Mouse (Mus musculus): Measurements from ENCODE around the gene Gm3417. TPM values are rescaled to one million over a fixed set of nuclear protein-coding genes. Genes with fewer than 3 reads are reported as not detected.
A peak's percentile ranks its signal among the peaks of the same experiment; 100 is the strongest.
"Not testable (repeated sequence)": the region's sequence is repeated elsewhere in the genome, so short reads cannot be mapped to it uniquely, and the experiment has no call there.

Gm3417 gene
- 0.30 TPM in 1 of 2 replicates, not detected in the other for polyA plus RNA-seq (2015; fragmentation: Nextera tagmentation; extraction: Ambion mirVana)

DNA sequence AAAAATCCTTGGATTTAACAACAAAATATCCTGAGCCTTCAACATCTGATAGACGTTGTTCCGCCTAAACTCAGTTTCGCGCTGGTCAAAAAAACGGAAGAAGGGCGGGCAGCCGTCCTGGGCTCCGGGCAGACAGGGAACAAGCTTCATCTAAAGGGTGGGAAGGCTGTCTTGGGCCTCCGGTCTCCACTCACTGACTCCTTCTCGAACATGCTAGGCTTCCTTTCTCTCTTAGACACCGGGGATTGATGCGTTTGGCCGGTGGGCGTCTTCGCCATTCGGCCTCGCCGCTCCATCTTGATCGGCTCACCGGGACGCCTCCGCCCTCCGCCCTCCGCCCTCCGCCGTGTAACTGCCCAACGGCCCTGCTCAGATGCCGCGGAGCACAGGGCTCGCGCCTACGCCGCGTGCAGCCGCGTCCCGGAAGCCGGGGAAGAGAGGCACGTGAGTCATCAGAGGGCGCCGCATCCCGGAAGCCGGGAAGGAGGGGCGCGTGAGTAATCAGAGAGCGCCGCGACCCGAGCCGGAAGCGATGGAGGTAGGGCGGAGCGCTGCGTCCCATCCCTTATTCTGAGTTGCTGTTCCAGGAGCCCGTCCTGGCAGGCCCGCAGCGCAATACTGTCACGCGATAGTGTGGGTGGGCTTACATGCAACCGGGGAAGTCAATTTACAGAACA is at the start of gene Gm3417, which contains the start of gene 9030025P20Rik:
Gene Gm3417, minus strand, starts transcription at position 429 of the 677 bp plus-strand sequence.
Gene 9030025P20Rik, plus strand, starts transcription at position 107 of the 677 bp plus-strand sequence.
- H3K27ac ChIP-seq (ENCODE audit: low read length); H3K9ac ChIP-seq (ENCODE audit: low read length); H3K4me1 ChIP-seq (ENCODE audit: control insufficient read depth, insufficient read depth, low read length); H3K36me3 ChIP-seq (ENCODE audit: control insufficient read depth, insufficient read depth, low read length); H3K9me3 ChIP-seq (replicated peaks; ENCODE audit: control insufficient read depth, low read length); H3K4me3 ChIP-seq (replicated peaks; ENCODE audit: low read length); H3K27me3 ChIP-seq (ENCODE audit: control insufficient read depth, insufficient read depth, low read length): not testable (repeated sequence)
- peak within 1 kb of the TSS; percentile 31; the same call in 1 of the 2 replicates for H3K4me2 ChIP-seq (ENCODE audit: low read depth, low read length)
- peak; percentile 99 for ATAC-seq (ENCODE audit: insufficient read depth, low FRiP score)
- no CpG with 5 or more reads among the region's 60 CpGs for WGBS

- no CpG with 5 or more reads among the region's 6 CpGs for WGBS
These were observed 46.9 kb upstream of the Gm3417 start for GRCm38 (mm10) chr17:15025513-15025912.

GRCm38 (mm10) chr17:15024502-15025193 is 46.1 kb upstream of the Gm3417 start:
- not testable (repeated sequence) for H3K4me2 ChIP-seq (ENCODE audit: low read depth, low read length); H3K9ac ChIP-seq (ENCODE audit: low read length); H3K36me3 ChIP-seq (ENCODE audit: control insufficient read depth, insufficient read depth, low read length); H3K9me3 ChIP-seq (replicated peaks; ENCODE audit: control insufficient read depth, low read length); H3K4me1 ChIP-seq (ENCODE audit: control insufficient read depth, insufficient read depth, low read length); H3K27ac ChIP-seq (ENCODE audit: low read length); H3K4me3 ChIP-seq (replicated peaks; ENCODE audit: low read length); H3K27me3 ChIP-seq (ENCODE audit: control insufficient read depth, insufficient read depth, low read length)
- no CpG with 5 or more reads among the region's 48 CpGs for WGBS
- ATAC-seq (ENCODE audit: insufficient read depth, low FRiP score), result peak; percentile 85

More at GRCm38 (mm10) chr17:15025513-15025912, 46.9 kb upstream of the Gm3417 start:
- not testable (repeated sequence) for H3K9me3 ChIP-seq (replicated peaks; ENCODE audit: control insufficient read depth, low read length); H3K36me3 ChIP-seq (ENCODE audit: control insufficient read depth, insufficient read depth, low read length); H3K27me3 ChIP-seq (ENCODE audit: control insufficient read depth, insufficient read depth, low read length); H3K4me1 ChIP-seq (ENCODE audit: control insufficient read depth, insufficient read depth, low read length); H3K4me3 ChIP-seq (replicated peaks; ENCODE audit: low read length); H3K4me2 ChIP-seq (ENCODE audit: low read depth, low read length); ATAC-seq (ENCODE audit: insufficient read depth, low FRiP score); H3K9ac ChIP-seq (ENCODE audit: low read length); H3K27ac ChIP-seq (ENCODE audit: low read length)

DNA sequence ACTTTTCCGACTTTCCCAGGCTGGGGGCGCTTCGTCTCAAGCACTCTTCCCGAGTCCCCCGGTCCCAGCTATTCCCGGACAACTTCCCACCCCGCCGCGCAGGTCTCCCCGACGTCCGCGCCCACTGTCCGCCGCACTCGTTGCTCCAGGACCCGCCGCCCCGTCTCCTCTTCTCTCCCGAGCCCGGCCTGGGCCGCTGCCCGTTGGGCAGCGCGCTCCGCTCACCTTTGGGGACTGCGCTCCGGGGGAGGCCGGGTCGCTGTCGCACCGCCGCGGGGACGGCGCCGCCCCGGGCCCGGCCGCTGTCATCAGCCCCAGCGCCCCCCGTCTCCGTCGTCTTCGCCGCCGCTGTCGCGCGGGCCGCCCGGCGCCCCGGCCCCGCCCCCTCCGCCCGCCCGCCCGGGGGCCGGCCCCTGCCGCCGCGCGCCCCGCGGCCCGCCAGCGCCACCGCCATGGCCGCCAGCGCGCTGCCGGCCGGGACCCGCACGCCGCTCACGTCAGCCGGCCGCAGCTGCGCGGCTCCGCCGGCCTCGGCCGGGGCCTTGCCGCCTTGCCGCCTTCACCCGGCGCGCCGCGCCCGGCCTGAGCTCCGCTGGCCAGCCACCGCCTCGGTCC is 45.4 kb upstream of the Gm3417 start:
- not testable (repeated sequence) for H3K27me3 ChIP-seq (ENCODE audit: control insufficient read depth, insufficient read depth, low read length); H3K36me3 ChIP-seq (ENCODE audit: control insufficient read depth, insufficient read depth, low read length); H3K27ac ChIP-seq (ENCODE audit: low read length); H3K4me3 ChIP-seq (replicated peaks; ENCODE audit: low read length); H3K4me2 ChIP-seq (ENCODE audit: low read depth, low read length); H3K9ac ChIP-seq (ENCODE audit: low read length); H3K9me3 ChIP-seq (replicated peaks; ENCODE audit: control insufficient read depth, low read length); H3K4me1 ChIP-seq (ENCODE audit: control insufficient read depth, insufficient read depth, low read length)
- WGBS, result no CpG with 5 or more reads among the region's 97 CpGs
- ATAC-seq (ENCODE audit: insufficient read depth, low FRiP score), result peak; percentile 85

DNA sequence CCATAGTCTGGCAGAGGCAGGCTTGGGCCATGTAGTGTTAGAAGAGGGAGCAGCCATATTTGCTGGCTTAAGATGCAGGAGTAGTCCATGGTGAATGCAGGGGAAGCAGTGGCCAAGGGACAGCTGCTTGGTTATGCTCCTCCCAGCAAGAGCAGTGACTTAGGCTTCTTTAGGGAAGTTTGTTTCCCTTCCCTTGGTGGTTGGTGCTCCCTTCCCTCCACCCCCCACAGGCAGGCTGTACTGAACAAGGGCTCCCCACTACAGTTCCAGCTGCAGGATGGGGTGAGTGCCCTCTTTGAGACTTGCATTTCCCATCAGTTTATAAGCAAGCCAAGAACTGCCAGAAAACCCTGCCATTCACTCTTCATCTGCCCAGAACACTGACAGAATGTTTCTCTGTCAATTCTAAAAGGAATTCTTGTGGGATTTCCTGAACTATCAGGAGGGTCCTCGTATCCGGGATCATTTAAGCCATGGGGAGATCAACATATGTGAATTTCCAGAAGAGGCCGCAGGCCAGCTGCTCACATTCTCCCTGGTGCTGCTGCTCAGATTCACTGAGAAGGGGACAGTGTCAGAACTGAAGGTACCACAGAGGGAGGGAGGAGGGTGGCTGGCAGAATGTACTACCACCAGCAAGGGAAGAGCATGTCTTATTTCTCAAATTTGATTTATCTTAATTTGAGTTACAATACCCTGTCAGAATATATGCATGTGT is 43.1 kb upstream of the Gm3417 start:
- not testable (repeated sequence) for H3K9ac ChIP-seq (ENCODE audit: low read length); H3K9me3 ChIP-seq (replicated peaks; ENCODE audit: control insufficient read depth, low read length); H3K4me3 ChIP-seq (replicated peaks; ENCODE audit: low read length); H3K27me3 ChIP-seq (ENCODE audit: control insufficient read depth, insufficient read depth, low read length); ATAC-seq (ENCODE audit: insufficient read depth, low FRiP score); H3K4me1 ChIP-seq (ENCODE audit: control insufficient read depth, insufficient read depth, low read length); H3K27ac ChIP-seq (ENCODE audit: low read length); H3K36me3 ChIP-seq (ENCODE audit: control insufficient read depth, insufficient read depth, low read length)
- WGBS, result 83% methylated on average over 3 of the region's 3 CpGs
- 0 out of 2 replicates have a peak overlapping the region, but pooled peaks have one; percentile 19 for H3K4me2 ChIP-seq (ENCODE audit: low read depth, low read length)

DNA sequence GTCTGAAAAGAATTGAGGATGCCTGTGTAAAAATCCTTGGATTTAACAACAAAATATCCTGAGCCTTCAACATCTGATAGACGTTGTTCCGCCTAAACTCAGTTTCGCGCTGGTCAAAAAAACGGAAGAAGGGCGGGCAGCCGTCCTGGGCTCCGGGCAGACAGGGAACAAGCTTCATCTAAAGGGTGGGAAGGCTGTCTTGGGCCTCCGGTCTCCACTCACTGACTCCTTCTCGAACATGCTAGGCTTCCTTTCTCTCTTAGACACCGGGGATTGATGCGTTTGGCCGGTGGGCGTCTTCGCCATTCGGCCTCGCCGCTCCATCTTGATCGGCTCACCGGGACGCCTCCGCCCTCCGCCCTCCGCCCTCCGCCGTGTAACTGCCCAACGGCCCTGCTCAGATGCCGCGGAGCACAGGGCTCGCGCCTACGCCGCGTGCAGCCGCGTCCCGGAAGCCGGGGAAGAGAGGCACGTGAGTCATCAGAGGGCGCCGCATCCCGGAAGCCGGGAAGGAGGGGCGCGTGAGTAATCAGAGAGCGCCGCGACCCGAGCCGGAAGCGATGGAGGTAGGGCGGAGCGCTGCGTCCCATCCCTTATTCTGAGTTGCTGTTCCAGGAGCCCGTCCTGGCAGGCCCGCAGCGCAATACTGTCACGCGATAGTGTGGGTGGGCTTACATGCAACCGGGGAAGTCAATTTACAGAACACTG is 31.3 kb upstream of the Gm3417 start, which contains the start of gene Gm3435:
Gene Gm3435, plus strand, starts transcription at position 471 of the 708 bp plus-strand sequence.
- H3K4me3 ChIP-seq (replicated peaks; ENCODE audit: low read length); H3K27ac ChIP-seq (ENCODE audit: low read length); H3K9ac ChIP-seq (ENCODE audit: low read length); H3K4me1 ChIP-seq (ENCODE audit: control insufficient read depth, insufficient read depth, low read length); H3K27me3 ChIP-seq (ENCODE audit: control insufficient read depth, insufficient read depth, low read length); H3K9me3 ChIP-seq (replicated peaks; ENCODE audit: control insufficient read depth, low read length); H3K36me3 ChIP-seq (ENCODE audit: control insufficient read depth, insufficient read depth, low read length); H3K4me2 ChIP-seq (ENCODE audit: low read depth, low read length): not testable (repeated sequence)
- no CpG with 5 or more reads among the region's 60 CpGs for WGBS
- ATAC-seq (ENCODE audit: insufficient read depth, low FRiP score), result peak; percentile 99

GRCm38 (mm10) chr17:15009088-15009487 is 30.5 kb upstream of the Gm3417 start:
- not testable (repeated sequence) for ATAC-seq (ENCODE audit: insufficient read depth, low FRiP score); H3K4me3 ChIP-seq (replicated peaks; ENCODE audit: low read length)
- WGBS, result no CpG with 5 or more reads among the region's 3 CpGs

GRCm38 (mm10) chr17:15000047-15000446 is 21.5 kb upstream of the Gm3417 start:
- not testable (repeated sequence) for H3K36me3 ChIP-seq (ENCODE audit: control insufficient read depth, insufficient read depth, low read length); ATAC-seq (ENCODE audit: insufficient read depth, low FRiP score); H3K27ac ChIP-seq (ENCODE audit: low read length); H3K9me3 ChIP-seq (replicated peaks; ENCODE audit: control insufficient read depth, low read length); H3K27me3 ChIP-seq (ENCODE audit: control insufficient read depth, insufficient read depth, low read length); H3K4me1 ChIP-seq (ENCODE audit: control insufficient read depth, insufficient read depth, low read length); H3K9ac ChIP-seq (ENCODE audit: low read length); H3K4me2 ChIP-seq (ENCODE audit: low read depth, low read length); H3K4me3 ChIP-seq (replicated peaks; ENCODE audit: low read length)
- WGBS, result no CpG with 5 or more reads among the region's 4 CpGs

More at GRCm38 (mm10) chr17:15009088-15009487, 30.5 kb upstream of the Gm3417 start:
- not testable (repeated sequence) for H3K36me3 ChIP-seq (ENCODE audit: control insufficient read depth, insufficient read depth, low read length); H3K9ac ChIP-seq (ENCODE audit: low read length); H3K27me3 ChIP-seq (ENCODE audit: control insufficient read depth, insufficient read depth, low read length); H3K4me1 ChIP-seq (ENCODE audit: control insufficient read depth, insufficient read depth, low read length); H3K27ac ChIP-seq (ENCODE audit: low read length); H3K9me3 ChIP-seq (replicated peaks; ENCODE audit: control insufficient read depth, low read length); H3K4me2 ChIP-seq (ENCODE audit: low read depth, low read length)
